Mouse (Mus musculus) CH12.LX (cell line): ENCODE data around the gene Plxdc1. TPM values are rescaled to one million over a fixed set of nuclear protein-coding genes. Genes with fewer than 3 reads are reported as not detected.

Source experiments
- DNase-seq: peaks from one replicate; pipeline ENCODE4 v3.0.0-alpha.2; 2013; ENCODE audit errors: extremely low read depth
- H3K27ac ChIP-seq: 2 replicates; pipeline ENCODE4 v1.5.1; 2012; ENCODE audit warnings: low read depth, mild to moderate bottlenecking, control low read depth, moderate library complexity; ENCODE audit not compliant: insufficient read depth
- H3K27me3 ChIP-seq: replicated peaks from 2 replicates; pipeline ENCODE3; 2012; ENCODE audit warnings: inconsistent platforms
- H3K36me3 ChIP-seq, 2 experiments: replicated peaks in 1 of 2; 2 replicates each; pipeline versions ENCODE3 to v1.6.1; 2012; ENCODE audit warnings: inconsistent platforms in 1 of 2, low read length in 1 of 2, mild to moderate bottlenecking in 1 of 2, mixed read lengths in 1 of 2, moderate library complexity in 1 of 2; ENCODE audit not compliant: control insufficient read depth in 1 of 2, insufficient read depth in 1 of 2
- H3K4me1 ChIP-seq, 2 experiments: 2 replicates each; pipeline ENCODE4 v1.6.1; 2012; ENCODE audit warnings: inconsistent platforms in 1 of 2, moderate library complexity in 1 of 2; ENCODE audit not compliant: insufficient read depth in 2 of 2, control insufficient read depth in 1 of 2
- H3K4me2 ChIP-seq: 2 replicates; pipeline ENCODE4 v1.6.1; 2012; ENCODE audit warnings: low read depth, mild to moderate bottlenecking, control low read depth; ENCODE audit not compliant: poor library complexity, insufficient read depth, severe bottlenecking
- H3K4me3 ChIP-seq, 3 experiments: fragments of 150-350 bp in 1 of 3; sonication (generic) in 1 of 3; replicated peaks in 1 of 3; 2 replicates each; pipeline versions ENCODE3 to v1.5.1; 2011 to 2012; ENCODE audit warnings: low read depth in 2 of 3, low read length in 2 of 3, mild to moderate bottlenecking in 2 of 3, moderate library complexity in 2 of 3, control low read depth in 1 of 3, improper control_type of control experiment in 1 of 3, inconsistent platforms in 1 of 3, mixed read lengths in 1 of 3; ENCODE audit not compliant: poor library complexity in 1 of 3
- H3K79me2 ChIP-seq: replicated peaks from 2 replicates; pipeline ENCODE4 v1.6.1; 2012; ENCODE audit warnings: mild to moderate bottlenecking, moderate library complexity; ENCODE audit not compliant: control insufficient read depth, poor library complexity, insufficient read depth, severe bottlenecking; ENCODE audit errors: extremely low read depth
- H3K9ac ChIP-seq: 2 replicates; pipeline ENCODE4 v1.6.1; 2012; ENCODE audit warnings: low read depth, mild to moderate bottlenecking, control low read depth, moderate library complexity; ENCODE audit not compliant: insufficient read depth
- H3K9me3 ChIP-seq: replicated peaks from 2 replicates; pipeline ENCODE3; 2012; ENCODE audit warnings: low read length, inconsistent platforms, mixed read lengths
- BHLHE40 ChIP-seq: IDR thresholded peaks from 2 replicates; pipeline ENCODE4 v1.6.1; 2011; ENCODE audit warnings: mild to moderate bottlenecking, low read depth, low read length, improper control_type of control experiment
- CHD1 ChIP-seq: IDR thresholded peaks from 2 replicates; pipeline ENCODE4 v1.6.1; 2012; ENCODE audit warnings: low read depth, low read length, improper control_type of control experiment, inconsistent platforms
- CHD2 ChIP-seq: IDR thresholded peaks from 2 replicates; pipeline ENCODE4 v1.6.1; 2011; ENCODE audit warnings: low read length, improper control_type of control experiment
- CTCF ChIP-seq, 2 experiments: IDR thresholded peaks in 1 of 2; conservative IDR thresholded peaks in 1 of 2; 2 replicates each; pipeline ENCODE4 v1.5.1; 2011 to 2012; ENCODE audit warnings: low read depth in 2 of 2, low read length in 2 of 2, improper control_type of control experiment in 1 of 2, inconsistent platforms in 1 of 2, mild to moderate bottlenecking in 1 of 2, moderate library complexity in 1 of 2
- E2F4 ChIP-seq: IDR thresholded peaks from 2 replicates; pipeline ENCODE4 v1.6.1; 2011; ENCODE audit warnings: low read depth, low read length, improper control_type of control experiment; ENCODE audit not compliant: insufficient replicate concordance
- ELF1 ChIP-seq: IDR thresholded peaks from 2 replicates; pipeline ENCODE4 v1.6.1; 2014; ENCODE audit warnings: low read depth, mild to moderate bottlenecking, inconsistent platforms, low read length, improper control_type of control experiment
- EP300 ChIP-seq: IDR thresholded peaks from 2 replicates; pipeline ENCODE4 v1.6.1; 2011; ENCODE audit warnings: low read length, improper control_type of control experiment
- ETS1 ChIP-seq: conservative IDR thresholded peaks from 2 replicates; pipeline ENCODE4 v1.6.1; 2012; ENCODE audit warnings: low read depth, mild to moderate bottlenecking, inconsistent platforms, low read length, improper control_type of control experiment, moderate library complexity
- GABPA ChIP-seq: IDR thresholded peaks from 2 replicates; pipeline ENCODE4 v1.6.1; 2012; ENCODE audit warnings: low read depth, low read length, improper control_type of control experiment, inconsistent platforms; ENCODE audit not compliant: insufficient replicate concordance
- HCFC1 ChIP-seq: IDR thresholded peaks from 2 replicates; pipeline ENCODE4 v1.6.1; 2012; ENCODE audit warnings: low read depth, mild to moderate bottlenecking, inconsistent platforms, low read length, improper control_type of control experiment
- IRF4 ChIP-seq: IDR thresholded peaks from 2 replicates; pipeline ENCODE4 v1.6.1; 2014; ENCODE audit warnings: low read depth, mild to moderate bottlenecking, inconsistent platforms, low read length, improper control_type of control experiment
- KAT2A ChIP-seq: IDR thresholded peaks from 2 replicates; pipeline ENCODE4 v1.6.1; 2012; ENCODE audit warnings: low read length, improper control_type of control experiment, inconsistent platforms; ENCODE audit not compliant: insufficient replicate concordance
- MAFK ChIP-seq: IDR thresholded peaks from 2 replicates; pipeline ENCODE4 v1.6.1; 2011; ENCODE audit warnings: low read length, improper control_type of control experiment; ENCODE audit not compliant: insufficient replicate concordance
- MAZ ChIP-seq: IDR thresholded peaks from 2 replicates; pipeline ENCODE4 v1.6.1; 2012; ENCODE audit warnings: low read depth, mild to moderate bottlenecking, inconsistent platforms, low read length, improper control_type of control experiment, moderate library complexity
- MEF2A ChIP-seq: IDR thresholded peaks from 2 replicates; pipeline ENCODE4 v1.6.1; 2014; ENCODE audit warnings: low read depth, mild to moderate bottlenecking, inconsistent platforms, low read length, improper control_type of control experiment, borderline replicate concordance
- MXI1 ChIP-seq: IDR thresholded peaks from 2 replicates; pipeline ENCODE4 v1.6.1; 2011; ENCODE audit warnings: mild to moderate bottlenecking, low read depth, low read length, improper control_type of control experiment
- MYC ChIP-seq: IDR thresholded peaks from 2 replicates; pipeline ENCODE4 v1.6.1; 2011; ENCODE audit warnings: low read depth, mild to moderate bottlenecking, improper control_type of control experiment, low read length
- NELFE ChIP-seq: IDR thresholded peaks from 2 replicates; pipeline ENCODE4 v1.6.1; 2011; ENCODE audit warnings: low read depth, low read length, improper control_type of control experiment
- NRF1 ChIP-seq: IDR thresholded peaks from 2 replicates; pipeline ENCODE4 v1.6.1; 2014; ENCODE audit warnings: low read depth, mild to moderate bottlenecking, inconsistent platforms, low read length, improper control_type of control experiment, moderate library complexity
- POLR2A ChIP-seq: IDR thresholded peaks from 2 replicates; pipeline ENCODE4 v1.6.1; 2011; ENCODE audit warnings: low read depth, mild to moderate bottlenecking, improper control_type of control experiment, low read length
- RCOR1 ChIP-seq: conservative IDR thresholded peaks from 2 replicates; pipeline ENCODE4 v1.6.1; 2012; ENCODE audit warnings: low read depth, mild to moderate bottlenecking, inconsistent platforms, low read length, improper control_type of control experiment
- SIN3A ChIP-seq: IDR thresholded peaks from 2 replicates; pipeline ENCODE4 v1.6.1; 2012; ENCODE audit warnings: low read length, improper control_type of control experiment, inconsistent platforms
- SMC3 ChIP-seq: IDR thresholded peaks from 2 replicates; pipeline ENCODE4 v1.6.1; 2011; ENCODE audit warnings: low read depth, low read length, improper control_type of control experiment
- TBP ChIP-seq: conservative IDR thresholded peaks from 2 replicates; pipeline ENCODE4 v1.6.1; 2011; ENCODE audit warnings: low read depth, low read length, improper control_type of control experiment
- TCF12 ChIP-seq: IDR thresholded peaks from 2 replicates; pipeline ENCODE4 v1.6.1; 2014; ENCODE audit warnings: low read depth, mild to moderate bottlenecking, inconsistent platforms, low read length, improper control_type of control experiment
- UBTF ChIP-seq: IDR thresholded peaks from 2 replicates; pipeline ENCODE4 v1.6.1; 2012; ENCODE audit warnings: low read depth, mild to moderate bottlenecking, inconsistent platforms, low read length, improper control_type of control experiment, moderate library complexity
- USF1 ChIP-seq: IDR thresholded peaks from 2 replicates; pipeline ENCODE4 v1.6.1; 2014; ENCODE audit warnings: low read depth, mild to moderate bottlenecking, inconsistent platforms, low read length, improper control_type of control experiment
- USF2 ChIP-seq: conservative IDR thresholded peaks from 2 replicates; pipeline ENCODE4 v1.6.1; 2011; ENCODE audit warnings: low read depth, low read length, improper control_type of control experiment
- ZKSCAN1 ChIP-seq: IDR thresholded peaks from 2 replicates; pipeline ENCODE4 v1.6.1; 2012; ENCODE audit warnings: low read depth, inconsistent platforms, low read length, improper control_type of control experiment, borderline replicate concordance
- ZNF384 ChIP-seq: IDR thresholded peaks from 2 replicates; pipeline ENCODE4 v1.6.1; 2012; ENCODE audit warnings: low read depth, low read length, improper control_type of control experiment, inconsistent platforms
- dilution Hi-C: fragments of 300-500 bp; cut with MboI; formaldehyde crosslinking; loops from 2 replicates; pipeline ENCODE4 v1.14.3; 2020; ENCODE audit warnings: low sequenced_read_pairs; ENCODE audit not compliant: extremely low pct_unique_long_range_greater_than_20kb, extremely low pct_ligation_motif_present
- in situ Hi-C: fragments of 300-500 bp; cut with MboI; formaldehyde crosslinking; loops from 3 replicates; pipeline ENCODE4 v1.14.3; 2019; ENCODE audit warnings: low sequenced_read_pairs, low pct_ligation_motif_present, low pct_unique_long_range_greater_than_20kb, mixed read lengths
- polyA plus RNA-seq: library from polyadenylated mRNA; unstranded; fragments of >175 nt; gene quantifications from 2 replicates; pipeline ENCODE4 v1.2.1, GENCODE M21; 2012; ENCODE audit warnings: low read depth; ENCODE audit not compliant: insufficient read length
- total RNA-seq, 2 experiments: library from RNA; depleted of rRNA; stranded (reverse); fragments of 300-350 nt in 1 of 2; fragments of >200 nt in 1 of 2; gene quantifications; 2 replicates each; pipeline ENCODE4 v1.2.3; 2012 to 2014

Plxdc1 gene
- total and polyA plus RNA-seq, 3 experiments: 0.04 TPM; not detected in 2

DNA sequence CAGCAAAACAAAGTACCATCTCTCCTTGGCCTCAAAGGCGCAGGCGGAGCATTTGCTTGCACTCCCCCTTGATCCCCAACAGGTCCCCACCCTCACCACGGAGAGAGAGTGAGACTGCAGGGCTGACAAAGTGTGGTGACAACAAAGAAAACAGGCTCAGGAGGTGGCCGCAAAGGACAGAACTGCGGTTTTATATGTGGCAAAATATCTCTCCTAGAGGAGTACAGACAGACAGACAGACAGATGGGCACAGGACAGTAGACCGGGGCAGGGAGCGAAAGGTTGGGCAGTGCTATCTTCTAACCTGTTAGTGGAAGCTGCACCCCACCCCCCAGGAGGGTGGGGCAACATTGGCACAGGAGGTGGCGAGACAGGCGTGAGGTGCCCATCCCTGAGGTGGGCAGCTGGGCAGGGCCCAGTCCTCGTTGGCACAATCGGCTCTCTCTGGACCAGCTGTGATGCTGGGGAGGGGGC, 15.1 kb upstream of the Plxdc1 start:
- H3K27me3 ChIP-seq: no peaks in the 10 kb centered on the region
- H3K27ac ChIP-seq: peak overlapping the region; percentile 5
- peaks cover 41 to 75% of the 10 kb centered on the region in 2 experiments for H3K4me1 ChIP-seq
- H3K4me3 ChIP-seq: peak overlapping the region in 1 of 3 experiments; percentile 54
- no peak overlapping the region for H3K9ac ChIP-seq
- DNase-seq: peak; percentile 45
- TF ChIP-seq NRF1: 0 out of 2 replicates have a peak, but pooled peaks have one; percentile 3
- no peak for TF ChIP-seq KAT2A
- 0 out of 2 replicates have a peak, but pooled peaks have one; percentile 6 for TF ChIP-seq ETS1
- TF ChIP-seq CHD1: no peak
- TF ChIP-seq MAZ: peak; percentile 63; the same call in 1 of the 2 replicates
- peak; percentile 45 for TF ChIP-seq SIN3A
- TF ChIP-seq, all 38 proteins: peak for 4
- peaks cover 0 to 3% of the 10 kb centered on the region in 2 experiments for H3K36me3 ChIP-seq
- in situ Hi-C loops: no loop called here
- H3K79me2 ChIP-seq: no peaks in the 10 kb centered on the region
- dilution Hi-C loops: no loop called here
- peaks cover 3% of the 10 kb centered on the region for H3K9me3 ChIP-seq
- H3K4me2 ChIP-seq: peak overlapping the region; percentile 69; the same call in 1 of the 2 replicates

DNA sequence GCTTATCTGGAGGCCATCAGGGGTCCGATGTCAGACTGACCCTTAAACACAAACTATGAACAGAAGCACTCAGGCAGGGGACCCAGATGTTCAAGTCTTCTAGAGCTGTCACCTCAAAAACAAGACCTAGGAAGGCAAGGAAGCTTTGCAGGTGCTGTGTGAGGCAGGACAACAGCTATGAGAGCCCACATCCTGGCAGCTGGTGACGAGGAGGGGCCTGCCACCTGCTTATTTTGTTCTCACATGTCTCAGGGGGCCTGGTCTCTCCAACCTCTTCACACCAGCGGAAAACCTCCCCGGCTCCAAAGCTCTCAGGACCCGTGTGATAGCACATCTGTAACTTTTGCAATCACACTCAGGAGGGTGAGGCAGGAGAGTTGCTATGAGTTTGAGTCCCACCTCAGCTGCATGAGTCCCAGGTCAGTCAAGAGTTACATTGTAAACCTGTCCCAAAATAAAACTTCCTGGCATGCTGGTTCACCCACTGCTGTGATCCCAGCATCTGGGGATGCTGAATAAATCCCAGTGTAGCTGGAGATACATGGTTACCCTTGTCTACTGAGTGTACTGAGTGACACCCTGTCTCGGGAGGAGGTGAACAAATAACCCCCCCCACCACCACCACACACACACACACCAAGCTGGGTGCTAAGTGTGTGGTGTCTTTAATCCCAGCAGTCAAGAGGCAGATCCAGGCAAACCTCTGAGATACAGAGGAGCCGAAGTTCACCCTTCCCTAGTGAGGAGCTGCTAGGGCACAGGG, 14.3 kb upstream of the Plxdc1 start:
- Histone ChIP-seq H3K27ac (peak overlapping the region; percentile 88), H3K4me2 (peak overlapping the region; percentile 69), H3K9me3 (peaks cover 3% of the 10 kb centered on the region), H3K4me1 (peaks cover 42 to 83% of the 10 kb centered on the region in 2 experiments), H3K4me3 (no peak overlapping the region), H3K9ac (peak overlapping the region; percentile 23; the same call in 1 of the 2 replicates), H3K79me2 (no peaks in the 10 kb centered on the region), H3K27me3 (no peaks in the 10 kb centered on the region), H3K36me3 (peaks cover 0 to 3% of the 10 kb centered on the region in 2 experiments)
- dilution Hi-C loops: no loop called here
- in situ Hi-C loops: no loop called here
- peak; percentile 94 for DNase-seq
- TF ChIP-seq MEF2A (peak; percentile 56; the same call in 1 of the 2 replicates), UBTF (peak; percentile 20; the same call in 1 of the 2 replicates), BHLHE40 (peak; percentile 94), MAZ (0 out of 2 replicates have a peak, but pooled peaks have one; percentile 11), GABPA (no peak), USF1 (no peak), EP300 (peak; percentile 89), TCF12 (peak; percentile 100), RCOR1 (0 out of 2 replicates have a peak, but pooled peaks have one; percentile 16), ZNF384 (no peak), NELFE (no peak), ETS1 (peak; percentile 94), TBP (0 out of 2 replicates have a peak, but pooled peaks have one; percentile 56), MYC (peak; percentile 73), MAFK (no peak), USF2 (no peak), E2F4 (no peak), CHD2 (no peak), ELF1 (no peak), MXI1 (no peak; the same call in 1 of the 2 replicates), HCFC1 (peak; percentile 7; the same call in 1 of the 2 replicates), SIN3A (peak; percentile 86), POLR2A (peak; percentile 30; the same call in 1 of the 2 replicates), CTCF (conservative IDR thresholded peaks at IDR 0.05 in 1 of 2, IDR thresholded peaks at IDR 0.05 in 1 of 2; ENCODE audit: low read depth in 2 of 2, low read length in 2 of 2) (no peak), IRF4 (peak; percentile 73), SMC3 (no peak), ZKSCAN1 (no peak)
